Mouse (Mus musculus) forebrain, embryonic 10.5 days (tissue): ENCODE results near the gene Rnf187. TPM values are rescaled to one million over a fixed set of nuclear protein-coding genes. Genes with fewer than 3 reads are reported as not detected.

ENCODE experiments used
- DNase-seq: peaks from one replicate; pipeline ENCODE4 v3.0.0-alpha.2; 2017; ENCODE audit warnings: low spot score; ENCODE audit errors: extremely low spot score
- H3K27ac ChIP-seq: fragments of 300-500 bp; sonication (generic); 2 replicates; pipeline ENCODE4 v1.5.1; 2016; ENCODE audit warnings: mild to moderate bottlenecking
- H3K27me3 ChIP-seq: fragments of 300-500 bp; sonication (generic); 2 replicates; pipeline ENCODE4 v1.6.1; 2016; ENCODE audit warnings: mild to moderate bottlenecking; ENCODE audit not compliant: poor library complexity, severe bottlenecking
- H3K36me3 ChIP-seq: fragments of 300-500 bp; sonication (generic); replicated peaks from 2 replicates; pipeline ENCODE4 v1.6.1; 2016; ENCODE audit warnings: mild to moderate bottlenecking, moderate library complexity
- H3K4me1 ChIP-seq: fragments of 300-500 bp; sonication (generic); 2 replicates; pipeline ENCODE4 v1.6.1; 2016
- H3K4me3 ChIP-seq: fragments of 300-500 bp; sonication (generic); 2 replicates; pipeline ENCODE4 v1.5.1; 2016; ENCODE audit warnings: mild to moderate bottlenecking, moderate library complexity
- H3K9me3 ChIP-seq: fragments of 300-500 bp; sonication (generic); 2 replicates; pipeline ENCODE4 v1.6.1; 2016; ENCODE audit warnings: mild to moderate bottlenecking, moderate library complexity
- WGBS: fragments of 180-500 bp; shearing (Covaris S2); methylation state at CpG from one replicate; pipeline ENCODE4 v1.1.7; 2016; 5-methylcytosine and 5-hydroxymethylcytosine counted together
- polyA plus RNA-seq: library from polyadenylated mRNA; unstranded; fragments of >200 nt; fragmentation: Nextera tagmentation; extraction: Ambion mirVana; gene quantifications from 2 replicates; pipeline ENCODE4 v1.2.1, GENCODE M21; 2016

Gene Rnf187
- polyA plus RNA-seq, 1 experiment from 2014 or later = 265 TPM

DNA sequence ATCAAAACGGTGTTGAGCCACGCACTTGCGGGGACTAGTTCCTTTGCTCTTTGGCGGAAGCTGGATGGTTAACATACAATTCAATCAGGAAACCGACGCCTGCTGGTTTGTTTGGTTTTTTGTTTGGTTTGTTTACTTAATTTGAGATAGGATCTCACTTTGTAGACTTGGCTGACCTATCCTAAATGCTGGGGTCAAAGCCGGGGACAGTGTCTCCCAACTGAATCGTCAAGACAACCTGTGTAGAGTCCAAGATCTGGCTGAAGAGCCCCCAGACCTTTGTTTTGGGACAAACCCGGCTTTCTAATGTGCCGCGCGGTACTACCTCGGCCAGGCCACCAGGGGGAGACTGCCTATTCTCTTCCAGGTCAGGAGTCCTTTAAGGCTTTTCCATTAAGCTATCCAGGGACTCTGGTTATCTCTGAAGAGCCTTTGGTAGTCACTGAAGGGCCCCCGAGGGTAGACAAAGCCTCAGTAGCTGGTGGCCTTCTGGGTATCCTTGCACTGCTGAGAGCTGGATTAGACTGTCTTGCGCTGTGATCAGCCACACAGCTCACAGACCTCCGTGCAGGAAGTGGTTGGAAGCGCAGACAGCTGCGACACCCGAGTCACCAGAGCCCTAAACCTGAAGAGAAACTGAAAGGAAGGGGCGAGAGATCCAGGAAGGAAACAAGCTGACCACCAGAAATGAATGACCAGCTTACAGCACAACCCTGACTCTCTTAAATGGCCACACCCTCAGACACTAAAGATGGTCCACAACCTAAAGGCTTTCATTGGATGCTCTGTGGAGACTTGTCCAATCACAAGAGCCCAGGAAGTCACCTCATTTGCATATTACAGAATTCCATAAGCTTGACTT lies 10.7 kb downstream of the Rnf187 start:
- Histone ChIP-seq H3K4me1 (peaks cover 7% of the 10 kb centered on the region), H3K4me3 (peak overlapping the region; percentile 14; the same call in 1 of the 2 replicates), H3K27me3 (0 out of 2 replicates have a peak, but pooled peaks cover 5% of the 10 kb centered on the region), H3K36me3 (peaks cover 24% of the 10 kb centered on the region), H3K27ac (peak overlapping the region; percentile 48), H3K9me3 (no peaks in the 10 kb centered on the region)
- DNase-seq = peak; percentile 79
- 44% methylated on average over 20 of the region's 20 CpGs for WGBS

DNA sequence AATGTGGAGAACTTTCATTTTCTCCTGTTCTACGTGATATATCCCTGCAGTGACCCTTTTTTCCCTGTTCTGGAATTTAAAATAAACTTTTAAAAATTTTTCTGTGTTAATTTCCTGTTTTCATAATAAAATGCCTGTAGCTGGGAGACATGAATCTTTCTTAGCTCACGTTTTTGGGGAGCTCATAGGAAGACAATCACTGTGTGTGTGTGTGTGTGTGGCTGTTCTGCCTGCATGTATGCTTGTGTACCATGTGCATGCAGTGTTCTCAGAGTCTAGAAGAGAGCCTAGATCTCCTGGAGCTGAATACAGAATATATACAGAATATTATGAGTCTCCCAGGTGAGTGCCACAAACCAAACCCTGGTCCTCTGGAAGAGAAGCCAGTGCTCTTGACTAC lies 11.7 kb downstream of the Rnf187 start:
- no peak overlapping the region for H3K4me3 ChIP-seq
- no peak overlapping the region for H3K27ac ChIP-seq
- H3K4me1 ChIP-seq = peaks cover 7% of the 10 kb centered on the region
- DNase-seq = no peak
- no peaks in the 10 kb centered on the region for H3K9me3 ChIP-seq
- 76% methylated on average over 2 of the region's 2 CpGs for WGBS
- peaks cover 15% of the 10 kb centered on the region for H3K36me3 ChIP-seq
- H3K27me3 ChIP-seq = 0 out of 2 replicates have a peak, but pooled peaks cover 5% of the 10 kb centered on the region

GRCm38 (mm10) chr11:58926651-58927050 lies 12.1 kb downstream of the Rnf187 start:
- Histone ChIP-seq H3K4me3 (no peak overlapping the region), H3K27ac (no peak overlapping the region), H3K9me3 (no peaks in the 10 kb centered on the region), H3K27me3 (0 out of 2 replicates have a peak, but pooled peaks cover 5% of the 10 kb centered on the region), H3K36me3 (peaks cover 11% of the 10 kb centered on the region), H3K4me1 (peaks cover 7% of the 10 kb centered on the region)
- DNase-seq = no peak
- WGBS = 94% methylated on average over 2 of the region's 3 CpGs

DNA sequence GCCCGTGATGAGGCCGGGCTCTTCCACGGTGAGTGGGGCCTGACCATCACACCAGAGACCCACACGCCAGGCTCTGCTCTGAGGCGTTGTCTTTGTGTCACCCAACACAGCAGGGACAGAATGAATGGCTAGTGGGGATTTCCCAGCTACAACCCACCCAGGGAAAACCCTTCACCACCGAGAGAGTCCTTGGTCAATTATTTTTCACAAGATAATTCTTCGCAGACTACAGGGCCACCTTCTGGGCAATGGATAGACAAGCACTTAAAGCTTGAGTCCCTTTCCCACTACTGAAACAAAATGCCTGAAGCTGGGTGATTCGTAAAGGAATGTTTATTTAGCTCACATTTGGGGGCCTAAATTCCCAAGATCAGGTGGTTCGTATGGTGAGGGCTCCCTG lies 16.3 kb downstream of the Rnf187 start:
- H3K9me3 ChIP-seq = no peaks in the 10 kb centered on the region
- no peaks in the 10 kb centered on the region for H3K4me1 ChIP-seq
- no peaks in the 10 kb centered on the region for H3K36me3 ChIP-seq
- no peak for DNase-seq
- H3K27me3 ChIP-seq = 0 out of 2 replicates have a peak, but pooled peaks cover 5% of the 10 kb centered on the region
- no peak overlapping the region for H3K27ac ChIP-seq
- H3K4me3 ChIP-seq = no peak overlapping the region
- WGBS = 89% methylated on average over 9 of the region's 9 CpGs

GRCm38 (mm10) chr11:58918759-58919158 lies 20.0 kb downstream of the Rnf187 start:
- Histone ChIP-seq H3K36me3 (no peaks in the 10 kb centered on the region), H3K4me1 (peaks cover 7% of the 10 kb centered on the region), H3K9me3 (no peaks in the 10 kb centered on the region), H3K4me3 (no peak overlapping the region), H3K27me3 (no peaks in the 10 kb centered on the region), H3K27ac (no peak overlapping the region)
- 76% methylated on average over 5 of the region's 5 CpGs for WGBS
- DNase-seq = no peak

- 91% methylated on average over 12 of the region's 12 CpGs for WGBS
- DNase-seq = no peak
- H3K9me3 ChIP-seq = no peaks in the 10 kb centered on the region
- no peak within 1 kb of the TSS for H3K27ac ChIP-seq
- H3K27me3 ChIP-seq = no peaks in the 10 kb centered on the region
- no peaks in the 10 kb centered on the region for H3K36me3 ChIP-seq
- H3K4me3 ChIP-seq = no peak within 1 kb of the TSS
- H3K4me1 ChIP-seq = peaks cover 7% of the 10 kb centered on the region
Observed at GRCm38 (mm10) chr11:58917745-58918366, 20.9 kb downstream of the Rnf187 start, which contains the start of gene Btnl10. Gene Btnl10, plus strand, starts transcription at chr11:58917908.

DNA sequence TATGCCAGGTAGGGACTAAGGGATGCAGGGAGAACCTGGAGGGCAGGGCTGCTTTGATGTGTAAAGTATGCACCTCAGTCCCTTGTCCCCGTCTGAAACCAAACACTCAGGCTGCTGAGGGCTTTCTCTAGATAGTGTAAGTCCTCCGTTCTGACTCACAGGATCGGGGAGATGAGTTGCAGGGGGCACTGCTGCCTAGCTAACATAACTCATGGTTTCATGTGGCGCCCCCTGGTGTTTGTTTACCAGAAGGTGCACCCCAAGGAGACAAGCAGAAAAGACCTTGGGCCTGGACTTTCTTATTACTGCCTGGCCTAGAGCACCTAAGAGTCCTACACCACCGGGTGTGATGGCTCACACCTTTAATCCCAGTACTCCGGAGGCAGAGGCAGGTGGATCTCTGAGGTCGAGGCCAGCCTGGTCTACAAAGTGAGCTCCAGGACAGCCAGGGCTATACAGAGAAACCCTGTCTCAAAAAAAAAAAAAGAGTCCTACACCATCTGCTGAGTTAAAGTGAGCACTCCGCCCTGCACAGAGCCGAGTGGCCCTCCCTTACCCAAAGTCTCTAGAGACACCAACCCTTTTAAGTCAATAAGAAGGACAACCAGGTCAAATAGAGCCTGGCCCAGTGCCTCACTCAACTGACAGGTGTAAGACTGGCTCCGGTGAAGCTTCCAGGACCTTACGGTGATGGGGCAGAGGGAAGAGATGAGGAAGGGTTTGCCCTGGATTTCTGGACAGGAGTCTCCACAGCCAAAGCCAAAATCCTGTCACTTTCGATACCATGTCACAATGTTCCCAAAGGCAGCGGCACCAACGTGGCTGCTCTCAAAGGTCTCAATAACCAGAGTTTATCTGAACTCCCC lies 21.6 kb downstream of the Rnf187 start:
- 56% methylated on average over 14 of the region's 14 CpGs for WGBS
- Histone ChIP-seq H3K27me3 (no peaks in the 10 kb centered on the region), H3K4me3 (no peak overlapping the region), H3K27ac (no peak overlapping the region), H3K36me3 (no peaks in the 10 kb centered on the region), H3K9me3 (no peaks in the 10 kb centered on the region), H3K4me1 (peaks cover 7% of the 10 kb centered on the region)
- DNase-seq = peak; percentile 36

GRCm38 (mm10) chr11:58914461-58915028 lies 24.2 kb downstream of the Rnf187 start:
- peak overlapping the region; percentile 72 for H3K27ac ChIP-seq
- WGBS = 24% methylated on average over 17 of the region's 17 CpGs

DNA sequence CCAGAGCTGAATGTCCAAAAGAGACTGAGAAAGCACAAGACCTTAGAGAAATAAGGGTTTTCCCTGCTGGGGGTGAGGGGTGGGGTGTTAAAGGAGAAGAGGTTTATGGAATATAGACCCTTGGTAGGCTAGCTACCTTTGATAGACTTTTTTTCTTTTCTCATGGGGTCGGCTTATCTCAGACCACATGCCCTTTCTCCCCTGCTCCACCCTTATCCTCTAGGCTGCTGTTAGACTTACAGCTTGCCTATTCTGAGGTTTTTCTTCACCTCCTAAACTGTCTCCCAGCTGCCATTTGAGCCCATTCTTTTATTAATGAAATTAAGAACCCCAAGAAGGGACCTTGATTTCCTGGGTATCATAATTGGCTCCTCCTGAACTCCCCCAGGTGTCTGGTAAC lies 24.9 kb downstream of the Rnf187 start:
- 83% methylated on average over 1 of the region's 1 CpGs for WGBS
- Histone ChIP-seq H3K9me3 (no peaks in the 10 kb centered on the region), H3K27me3 (no peaks in the 10 kb centered on the region), H3K36me3 (no peaks in the 10 kb centered on the region), H3K4me1 (peaks cover 7% of the 10 kb centered on the region), H3K27ac (peak overlapping the region; percentile 72), H3K4me3 (peak overlapping the region; percentile 41; the same call in 1 of the 2 replicates)
- DNase-seq = no peak

More at GRCm38 (mm10) chr11:58914461-58915028, 24.2 kb downstream of the Rnf187 start:
- DNase-seq = peak; percentile 37
- Histone ChIP-seq H3K4me3 (peak overlapping the region; percentile 41), H3K27me3 (no peaks in the 10 kb centered on the region), H3K36me3 (no peaks in the 10 kb centered on the region), H3K4me1 (peaks cover 7% of the 10 kb centered on the region), H3K9me3 (no peaks in the 10 kb centered on the region)

- 36% methylated on average over 6 of the region's 6 CpGs for WGBS
- Histone ChIP-seq H3K9me3 (no peaks in the 10 kb centered on the region), H3K4me3 (peak overlapping the region; percentile 88), H3K36me3 (peaks cover 28% of the 10 kb centered on the region), H3K27me3 (no peaks in the 10 kb centered on the region), H3K27ac (0 out of 2 replicates have a peak overlapping the region, but pooled peaks have one; percentile 20), H3K4me1 (peaks cover 16% of the 10 kb centered on the region)
- peak; percentile 22 for DNase-seq
Observed at GRCm38 (mm10) chr11:58904838-58905237, 33.9 kb downstream of the Rnf187 start.

- Histone ChIP-seq H3K27me3 (no peaks in the 10 kb centered on the region), H3K9me3 (no peaks in the 10 kb centered on the region), H3K27ac (peak overlapping the region; percentile 95), H3K4me1 (peaks cover 16% of the 10 kb centered on the region), H3K4me3 (peak overlapping the region; percentile 88), H3K36me3 (peaks cover 29% of the 10 kb centered on the region)
- 3% methylated on average over 8 of the region's 8 CpGs for WGBS
- DNase-seq = no peak
Observed at GRCm38 (mm10) chr11:58904410-58904718, 34.4 kb downstream of the Rnf187 start.
